Mouse (Mus musculus) brown adipose tissue, adult 24 weeks (tissue): ENCODE data around the gene 1700122O11Rik. TPM values are rescaled to one million over a fixed set of nuclear protein-coding genes. Genes with fewer than 3 reads are reported as not detected.

Experiments
- H3K27ac ChIP-seq: fragments of 200-500 bp; replicated peaks from 2 replicates; pipeline ENCODE4 v1.5.1; 2012; ENCODE audit warnings: low read depth, mild to moderate bottlenecking, low read length
- H3K4me1 ChIP-seq: fragments of 200-500 bp; 2 replicates; pipeline ENCODE4 v1.6.1; 2012; ENCODE audit warnings: low read length, mixed read lengths; ENCODE audit not compliant: control insufficient read depth, insufficient read depth, insufficient read length
- H3K4me3 ChIP-seq: fragments of 200-500 bp; 2 replicates; pipeline ENCODE4 v1.5.1; 2012; ENCODE audit warnings: low read depth, mild to moderate bottlenecking, low read length, moderate library complexity; ENCODE audit not compliant: insufficient read depth
- polyA plus RNA-seq: library from polyadenylated mRNA; stranded (reverse); fragments of >200 nt; gene quantifications from 2 replicates; pipeline ENCODE4 v1.2.4, GENCODE M21; 2012; ENCODE audit not compliant: missing spikeins, insufficient read depth, insufficient read length

The 1700122O11Rik gene
- polyA plus RNA-seq: not detected in 2 replicates

DNA sequence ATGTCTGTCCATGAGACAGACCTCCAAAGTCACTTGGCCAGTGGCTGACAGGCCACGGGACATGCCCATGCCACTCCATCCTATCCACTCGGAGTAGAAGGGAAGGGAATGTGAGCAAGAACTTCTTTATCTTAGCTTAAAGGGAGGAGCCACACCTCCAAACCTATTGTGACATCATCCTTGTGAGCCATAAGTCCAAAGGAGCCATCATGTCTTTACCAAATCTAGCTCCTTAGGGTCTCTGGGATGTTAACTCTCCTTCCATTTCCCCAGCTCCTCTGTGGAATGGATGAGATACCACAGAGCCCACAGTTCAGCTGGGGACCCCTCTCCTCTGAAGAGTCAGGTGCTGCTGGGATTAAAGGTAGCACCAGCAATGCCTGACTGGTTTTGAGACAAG is at the start of gene 1700122O11Rik:
Gene 1700122O11Rik (minus strand): TSS at position 101 of the 400 bp plus-strand sequence.
- Histone ChIP-seq H3K4me3 (no peak within 1 kb of the TSS), H3K27ac (no peak within 1 kb of the TSS), H3K4me1 (no peaks in the 10 kb centered on the region)

DNA sequence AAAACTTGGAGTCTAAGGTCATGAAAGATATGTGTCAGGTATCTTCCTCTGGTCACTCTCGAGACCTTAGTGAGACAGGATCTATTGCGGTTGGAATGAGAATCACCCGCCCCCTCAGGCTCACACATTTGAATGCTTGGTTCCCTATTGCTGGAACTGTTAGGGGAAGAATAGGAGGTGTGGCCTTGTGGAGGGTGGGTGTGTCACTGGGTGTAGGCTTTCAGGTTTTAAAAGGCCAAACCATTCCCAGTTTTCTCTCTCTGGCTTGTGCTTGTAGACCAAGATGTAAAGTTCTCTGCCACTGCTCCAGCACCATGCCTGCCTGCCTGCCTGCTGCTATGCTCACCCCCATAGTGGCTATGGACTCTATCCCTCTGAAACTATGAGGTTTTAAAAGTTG is 42.5 kb upstream of the 1700122O11Rik start:
- no peaks in the 10 kb centered on the region for H3K4me1 ChIP-seq
- H3K4me3 ChIP-seq: no peak overlapping the region
- H3K27ac ChIP-seq: no peak overlapping the region

DNA sequence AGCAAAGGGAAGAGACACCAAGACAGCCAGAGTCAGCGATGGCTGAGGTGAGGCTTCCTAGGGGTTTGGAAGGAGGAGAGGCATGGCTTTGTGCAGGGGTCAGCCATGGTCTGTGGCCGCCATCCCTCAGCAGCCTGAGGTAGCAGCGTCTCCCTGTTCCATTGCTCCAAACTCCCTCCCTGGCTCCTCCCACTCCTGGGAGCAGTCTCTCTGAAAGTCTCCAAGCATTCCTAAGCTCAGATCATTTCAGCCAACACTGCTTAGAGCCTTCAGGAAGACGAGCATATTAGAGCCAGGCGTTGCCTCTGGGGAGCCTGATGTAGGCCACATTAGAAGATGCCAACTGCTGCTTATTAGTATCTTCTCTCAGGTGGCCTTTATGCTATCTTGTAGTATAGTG is 29.6 kb upstream of the 1700122O11Rik start:
- Histone ChIP-seq H3K4me1 (no peaks in the 10 kb centered on the region), H3K4me3 (no peak overlapping the region), H3K27ac (no peak overlapping the region)

GRCm38 (mm10) chr17:48067083-48067614 is 29.1 kb upstream of the 1700122O11Rik start:
- H3K27ac ChIP-seq: no peak overlapping the region
- H3K4me1 ChIP-seq: no peaks in the 10 kb centered on the region
- H3K4me3 ChIP-seq: no peak overlapping the region

GRCm38 (mm10) chr17:48065081-48065501 is 27.0 kb upstream of the 1700122O11Rik start:
- Histone ChIP-seq H3K4me1 (no peaks in the 10 kb centered on the region), H3K4me3 (no peak overlapping the region), H3K27ac (no peak overlapping the region)

DNA sequence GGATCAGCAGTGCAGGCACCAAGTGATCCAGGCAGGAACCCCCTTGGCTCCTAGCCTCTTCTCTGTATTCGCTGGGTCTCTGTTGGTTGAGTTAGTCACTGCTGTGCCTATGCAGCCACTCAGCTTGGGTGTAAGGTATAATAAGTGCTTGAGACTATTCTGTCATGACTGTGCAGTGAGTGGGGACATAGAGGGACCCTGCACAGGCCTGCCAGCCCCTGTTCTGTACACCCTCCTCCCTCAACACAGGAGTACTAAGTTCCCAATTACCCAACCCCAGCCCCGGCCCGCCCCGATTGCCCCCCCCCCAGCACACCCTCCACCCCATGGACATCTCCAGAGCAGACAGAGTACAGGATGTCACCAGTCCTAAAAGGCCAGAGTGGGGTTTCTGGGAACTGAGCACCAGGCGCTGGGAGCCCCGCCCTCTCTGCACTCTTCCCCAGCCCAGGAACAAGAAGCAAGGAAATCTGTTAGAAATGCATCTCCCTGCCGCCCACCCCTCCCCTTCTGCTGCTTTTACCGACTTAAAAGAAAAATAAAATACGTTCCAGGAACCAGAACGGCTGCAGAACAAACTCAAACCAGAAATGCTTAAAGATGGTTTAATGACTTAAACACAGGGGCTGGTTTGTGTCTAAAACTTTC is 26.2 kb upstream of the 1700122O11Rik start:
- Histone ChIP-seq H3K27ac (no peak overlapping the region), H3K4me3 (no peak overlapping the region), H3K4me1 (no peaks in the 10 kb centered on the region)

DNA sequence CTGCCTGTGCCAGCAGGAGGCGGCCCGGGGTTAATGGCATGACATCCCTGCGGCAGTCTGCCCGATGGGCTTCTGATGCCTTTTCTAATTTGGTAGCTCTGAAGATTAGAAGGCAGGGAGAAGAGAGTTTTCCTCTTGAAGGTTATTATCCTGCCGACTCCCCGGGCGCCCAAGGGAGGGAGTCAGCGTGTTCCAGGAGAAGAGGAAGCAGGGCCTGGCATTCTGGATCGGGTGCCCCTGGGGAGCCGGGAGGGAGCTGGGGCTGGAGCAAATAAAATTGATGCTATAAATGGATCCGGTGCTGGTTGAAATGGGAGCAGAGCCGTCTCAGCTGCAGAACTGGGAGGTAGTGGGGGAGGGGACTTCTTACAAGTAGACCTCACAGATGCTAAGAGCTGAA is 19.3 kb upstream of the 1700122O11Rik start:
- Histone ChIP-seq H3K4me3 (no peak overlapping the region), H3K27ac (no peak overlapping the region), H3K4me1 (no peaks in the 10 kb centered on the region)

- Histone ChIP-seq H3K4me1 (no peaks in the 10 kb centered on the region), H3K27ac (no peak overlapping the region), H3K4me3 (no peak overlapping the region)
Observed at GRCm38 (mm10) chr17:48055076-48055816, 17.2 kb upstream of the 1700122O11Rik start.

DNA sequence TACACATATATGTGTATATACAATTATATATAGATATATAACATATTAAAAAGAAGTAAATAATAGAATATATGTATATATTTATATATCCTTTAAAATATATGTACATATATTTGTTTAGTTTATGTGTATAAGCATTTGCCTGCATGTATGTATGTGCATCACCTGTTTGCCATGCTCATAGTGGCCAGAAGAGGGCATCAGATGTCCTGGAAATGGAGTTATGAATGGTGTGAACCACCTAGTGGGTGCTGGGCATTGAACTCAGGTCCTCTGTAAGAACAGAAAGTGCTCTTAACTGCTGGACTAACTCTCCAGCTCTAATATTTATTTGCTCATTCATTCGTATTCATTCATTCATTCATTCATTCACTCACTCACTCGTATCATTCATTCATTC is 15.6 kb upstream of the 1700122O11Rik start:
- Histone ChIP-seq H3K4me1 (no peaks in the 10 kb centered on the region), H3K4me3 (no peak overlapping the region), H3K27ac (no peak overlapping the region)

- H3K4me1 ChIP-seq: no peaks in the 10 kb centered on the region
- no peak overlapping the region for H3K27ac ChIP-seq
Observed at GRCm38 (mm10) chr17:48052338-48053067, 14.4 kb upstream of the 1700122O11Rik start.

GRCm38 (mm10) chr17:48051638-48052337 is 13.7 kb upstream of the 1700122O11Rik start:
- H3K4me1 ChIP-seq: no peaks in the 10 kb centered on the region
- H3K27ac ChIP-seq: no peak overlapping the region
- H3K4me3 ChIP-seq: no peak overlapping the region

More at GRCm38 (mm10) chr17:48052338-48053067, 14.4 kb upstream of the 1700122O11Rik start:
- no peak overlapping the region for H3K4me3 ChIP-seq

GRCm38 (mm10) chr17:48045631-48046030 is 7.5 kb upstream of the 1700122O11Rik start:
- H3K27ac ChIP-seq: no peak overlapping the region
- no peaks in the 10 kb centered on the region for H3K4me1 ChIP-seq
- no peak overlapping the region for H3K4me3 ChIP-seq

GRCm38 (mm10) chr17:48043154-48043880 is 5.2 kb upstream of the 1700122O11Rik start:
- H3K4me3 ChIP-seq: no peak overlapping the region
- H3K27ac ChIP-seq: no peak overlapping the region
- H3K4me1 ChIP-seq: no peaks in the 10 kb centered on the region
